Mouse (Mus musculus) limb, embryonic 12.5 days (tissue): ENCODE results near the gene Adck1. TPM values are rescaled to one million over a fixed set of nuclear protein-coding genes. Genes with fewer than 3 reads are reported as not detected.

Experiments used
- ATAC-seq: fragments of 200-750 bp; cut with Nextera tagmentation; 2 replicates; pipeline ENCODE4 v1.8.0; 2017; ENCODE audit warnings: low read depth, moderate TSS enrichment; ENCODE audit not compliant: insufficient number of reproducible peaks, insufficient read depth, low FRiP score, low TSS enrichment
- H3K27ac ChIP-seq: fragments of 300-500 bp; sonication (generic); 2 replicates; pipeline ENCODE4 v1.5.1; 2016; ENCODE audit warnings: mild to moderate bottlenecking, moderate library complexity
- H3K27me3 ChIP-seq: fragments of 300-500 bp; sonication (generic); 2 replicates; pipeline ENCODE4 v1.6.1; 2016; ENCODE audit warnings: mild to moderate bottlenecking, moderate library complexity
- H3K36me3 ChIP-seq: fragments of 300-500 bp; sonication (generic); 2 replicates; pipeline ENCODE4 v1.6.1; 2016; ENCODE audit warnings: mild to moderate bottlenecking, moderate library complexity
- H3K4me1 ChIP-seq: fragments of 300-500 bp; sonication (generic); replicated peaks from 2 replicates; pipeline ENCODE4 v1.6.1; 2016
- H3K4me2 ChIP-seq: fragments of 300-500 bp; sonication (generic); 2 replicates; pipeline ENCODE4 v1.6.1; 2016; ENCODE audit warnings: mild to moderate bottlenecking, moderate library complexity
- H3K4me3 ChIP-seq: fragments of 300-500 bp; sonication (generic); replicated peaks from 2 replicates; pipeline ENCODE4 v1.5.1; 2016; ENCODE audit warnings: mild to moderate bottlenecking
- H3K9ac ChIP-seq: fragments of 300-500 bp; sonication (generic); replicated peaks from 2 replicates; pipeline ENCODE4 v1.6.1; 2016; ENCODE audit warnings: mild to moderate bottlenecking, moderate library complexity
- H3K9me3 ChIP-seq: fragments of 300-500 bp; sonication (generic); 2 replicates; pipeline ENCODE4 v1.6.1; 2016; ENCODE audit warnings: mild to moderate bottlenecking, moderate library complexity
- WGBS: fragments of 180-500 bp; shearing (Covaris S2); methylation state at CpG from one replicate; pipeline ENCODE4 v1.1.7; 2016; 5-methylcytosine and 5-hydroxymethylcytosine counted together
- polyA plus RNA-seq: library from polyadenylated mRNA; unstranded; fragments of >200 nt; fragmentation: Nextera tagmentation; extraction: Ambion mirVana; gene quantifications from 2 replicates; pipeline ENCODE4 v1.2.1, GENCODE M21; 2016

The Adck1 gene
- polyA plus RNA-seq, 1 experiment from 2014 or later = 19.5 TPM

- no peaks in the 10 kb centered on the region for H3K4me1 ChIP-seq
- H3K27ac ChIP-seq = no peak overlapping the region
- no peak overlapping the region for H3K9ac ChIP-seq
- peaks cover 4% of the 10 kb centered on the region; the same call in 1 of the 2 replicates for H3K36me3 ChIP-seq
- H3K4me3 ChIP-seq = no peak overlapping the region
- H3K9me3 ChIP-seq = no peaks in the 10 kb centered on the region
- WGBS = 68% methylated on average over 5 of the region's 5 CpGs
- ATAC-seq = 0 out of 2 replicates have a peak, but pooled peaks have one; percentile 15
- H3K27me3 ChIP-seq = no peaks in the 10 kb centered on the region
- no peak overlapping the region for H3K4me2 ChIP-seq
Measured at GRCm38 (mm10) chr12:88372018-88372417, 11.7 kb downstream of the Adck1 start.

GRCm38 (mm10) chr12:88376820-88377219 is 16.5 kb downstream of the Adck1 start:
- WGBS = 39% methylated on average over 10 of the region's 10 CpGs
- H3K9me3 ChIP-seq = no peaks in the 10 kb centered on the region
- ATAC-seq = no peak
- H3K4me2 ChIP-seq = no peak overlapping the region
- no peak overlapping the region for H3K27ac ChIP-seq
- no peaks in the 10 kb centered on the region for H3K27me3 ChIP-seq
- no peak overlapping the region for H3K9ac ChIP-seq
- no peak overlapping the region for H3K4me3 ChIP-seq
- peaks cover 11% of the 10 kb centered on the region; the same call in 1 of the 2 replicates for H3K36me3 ChIP-seq
- H3K4me1 ChIP-seq = no peaks in the 10 kb centered on the region

- Histone ChIP-seq H3K4me3 (no peak overlapping the region), H3K4me2 (no peak overlapping the region), H3K27me3 (no peaks in the 10 kb centered on the region), H3K9me3 (no peaks in the 10 kb centered on the region), H3K4me1 (no peaks in the 10 kb centered on the region), H3K9ac (no peak overlapping the region), H3K36me3 (peaks cover 11% of the 10 kb centered on the region; the same call in 1 of the 2 replicates), H3K27ac (no peak overlapping the region)
- ATAC-seq = no peak
- 93% methylated on average over 2 of the region's 2 CpGs for WGBS
Measured at GRCm38 (mm10) chr12:88378256-88378655, 17.9 kb downstream of the Adck1 start.

GRCm38 (mm10) chr12:88388832-88389231 is 28.5 kb downstream of the Adck1 start:
- ATAC-seq = no peak
- Histone ChIP-seq H3K4me2 (no peak overlapping the region), H3K4me1 (no peaks in the 10 kb centered on the region), H3K9ac (no peak overlapping the region), H3K36me3 (no peaks in the 10 kb centered on the region), H3K9me3 (no peaks in the 10 kb centered on the region), H3K27ac (no peak overlapping the region), H3K27me3 (no peaks in the 10 kb centered on the region), H3K4me3 (no peak overlapping the region)
- WGBS = 89% methylated on average over 6 of the region's 6 CpGs

- no peak overlapping the region for H3K27ac ChIP-seq
- ATAC-seq = no peak
- H3K4me1 ChIP-seq = no peaks in the 10 kb centered on the region
- H3K27me3 ChIP-seq = no peaks in the 10 kb centered on the region
- peaks cover 13% of the 10 kb centered on the region; the same call in 1 of the 2 replicates for H3K36me3 ChIP-seq
- H3K9ac ChIP-seq = no peak overlapping the region
- H3K4me3 ChIP-seq = no peak overlapping the region
- H3K9me3 ChIP-seq = no peaks in the 10 kb centered on the region
- 83% methylated on average over 1 of the region's 1 CpGs for WGBS
- no peak overlapping the region for H3K4me2 ChIP-seq
Measured at GRCm38 (mm10) chr12:88398658-88399057, 38.3 kb downstream of the Adck1 start.

- 53% methylated on average over 5 of the region's 5 CpGs for WGBS
- Histone ChIP-seq H3K4me3 (no peak overlapping the region), H3K4me2 (no peak overlapping the region), H3K4me1 (no peaks in the 10 kb centered on the region), H3K36me3 (peaks cover 13% of the 10 kb centered on the region; the same call in 1 of the 2 replicates), H3K27ac (no peak overlapping the region), H3K9me3 (no peaks in the 10 kb centered on the region), H3K9ac (no peak overlapping the region), H3K27me3 (no peaks in the 10 kb centered on the region)
- no peak for ATAC-seq
Measured at GRCm38 (mm10) chr12:88403541-88403940, 43.2 kb downstream of the Adck1 start.

GRCm38 (mm10) chr12:88405113-88405512 is 44.8 kb downstream of the Adck1 start:
- H3K4me1 ChIP-seq = no peaks in the 10 kb centered on the region
- H3K4me2 ChIP-seq = no peak overlapping the region
- no peak for ATAC-seq
- H3K27ac ChIP-seq = no peak overlapping the region
- no peaks in the 10 kb centered on the region for H3K27me3 ChIP-seq
- no peak overlapping the region for H3K9ac ChIP-seq
- H3K9me3 ChIP-seq = no peaks in the 10 kb centered on the region
- no peak overlapping the region for H3K4me3 ChIP-seq
- peaks cover 13% of the 10 kb centered on the region; the same call in 1 of the 2 replicates for H3K36me3 ChIP-seq
- 33% methylated on average over 2 of the region's 2 CpGs for WGBS

GRCm38 (mm10) chr12:88407996-88408322 is 47.6 kb downstream of the Adck1 start:
- Histone ChIP-seq H3K9ac (no peak overlapping the region), H3K36me3 (peaks cover 16% of the 10 kb centered on the region; the same call in 1 of the 2 replicates), H3K4me2 (no peak overlapping the region), H3K4me1 (no peaks in the 10 kb centered on the region), H3K4me3 (no peak overlapping the region), H3K27me3 (no peaks in the 10 kb centered on the region), H3K9me3 (no peaks in the 10 kb centered on the region), H3K27ac (no peak overlapping the region)
- no peak for ATAC-seq
- 91% methylated on average over 4 of the region's 4 CpGs for WGBS

GRCm38 (mm10) chr12:88408323-88409047 is 48.1 kb downstream of the Adck1 start:
- no peak for ATAC-seq
- WGBS = 75% methylated on average over 11 of the region's 11 CpGs
- peaks cover 14% of the 10 kb centered on the region; the same call in 1 of the 2 replicates for H3K36me3 ChIP-seq
- no peak overlapping the region for H3K27ac ChIP-seq
- no peak overlapping the region for H3K4me2 ChIP-seq
- no peaks in the 10 kb centered on the region for H3K4me1 ChIP-seq
- H3K4me3 ChIP-seq = no peak overlapping the region
- H3K9me3 ChIP-seq = no peaks in the 10 kb centered on the region
- H3K9ac ChIP-seq = no peak overlapping the region
- no peaks in the 10 kb centered on the region for H3K27me3 ChIP-seq

- Histone ChIP-seq H3K9me3 (no peaks in the 10 kb centered on the region), H3K4me3 (no peak overlapping the region), H3K9ac (no peak overlapping the region), H3K27ac (no peak overlapping the region), H3K4me1 (no peaks in the 10 kb centered on the region), H3K4me2 (no peak overlapping the region), H3K27me3 (no peaks in the 10 kb centered on the region), H3K36me3 (peaks cover 14% of the 10 kb centered on the region; the same call in 1 of the 2 replicates)
- 82% methylated on average over 1 of the region's 1 CpGs for WGBS
- no peak for ATAC-seq
Measured at GRCm38 (mm10) chr12:88413239-88413638, 52.9 kb downstream of the Adck1 start.

GRCm38 (mm10) chr12:88419912-88420621 is 59.7 kb downstream of the Adck1 start:
- Histone ChIP-seq H3K9ac (no peak overlapping the region), H3K4me2 (no peak overlapping the region), H3K27me3 (no peaks in the 10 kb centered on the region), H3K9me3 (no peaks in the 10 kb centered on the region), H3K27ac (0 out of 2 replicates have a peak overlapping the region, but pooled peaks have one; percentile 19), H3K4me3 (no peak overlapping the region), H3K36me3 (no peaks in the 10 kb centered on the region; the same call in 1 of the 2 replicates), H3K4me1 (peaks cover 9% of the 10 kb centered on the region; the same call in 1 of the 2 replicates)
- peak; percentile 44 for ATAC-seq
- WGBS = 62% methylated on average over 12 of the region's 12 CpGs
